Mouse (Mus musculus) brain, embryonic 14.5 days (tissue): ENCODE measurements around the gene Pex26. TPM values are rescaled to one million over a fixed set of nuclear protein-coding genes. Genes with fewer than 3 reads are reported as not detected.

Experiments used
- DNase-seq: peaks from one replicate; pipeline ENCODE4 v3.0.0-alpha.2; 2011; ENCODE audit warnings: low read depth
- CTCF ChIP-seq: fragments of 200-500 bp; IDR thresholded peaks from 2 replicates; pipeline ENCODE4 v1.5.1; 2012; ENCODE audit warnings: inconsistent platforms, mild to moderate bottlenecking, moderate library complexity, borderline replicate concordance; ENCODE audit not compliant: insufficient read depth, insufficient read length; ENCODE audit errors: extremely low read depth
- POLR2A ChIP-seq: fragments of 200-500 bp; IDR thresholded peaks from 2 replicates; pipeline ENCODE4 v1.6.1; 2012; ENCODE audit warnings: mild to moderate bottlenecking, inconsistent platforms, borderline replicate concordance; ENCODE audit not compliant: poor library complexity, insufficient read depth, insufficient read length, severe bottlenecking; ENCODE audit errors: extremely low read depth
- polyA plus RNA-seq: library from polyadenylated mRNA; depleted of rRNA; stranded (reverse); fragments of >200 nt; gene quantifications from 2 replicates; pipeline ENCODE4 v1.2.3, GENCODE M21; 2012

Pex26 gene
- polyA plus RNA-seq, 1 experiment, result 23.3 TPM

- no peak for TF ChIP-seq CTCF
- TF ChIP-seq POLR2A, result no peak
- no peak for DNase-seq
These were observed 30.8 kb downstream of the Pex26 start for GRCm38 (mm10) chr6:121214221-121214620.

GRCm38 (mm10) chr6:121214667-121215330, 31.3 kb downstream of the Pex26 start:
- TF ChIP-seq POLR2A (no peak), CTCF (no peak)

GRCm38 (mm10) chr6:121215336-121215735, 31.9 kb downstream of the Pex26 start:
- TF ChIP-seq POLR2A (no peak), CTCF (no peak)
- DNase-seq, result no peak

More at GRCm38 (mm10) chr6:121214667-121215330, 31.3 kb downstream of the Pex26 start:
- no peak for DNase-seq

- DNase-seq, result no peak
- TF ChIP-seq CTCF (no peak), POLR2A (no peak)
These were observed 32.4 kb downstream of the Pex26 start for GRCm38 (mm10) chr6:121215896-121216295.

GRCm38 (mm10) chr6:121216589-121217255, 33.3 kb downstream of the Pex26 start:
- no peak for TF ChIP-seq POLR2A
- no peak for TF ChIP-seq CTCF
- DNase-seq, result no peak

- no peak for DNase-seq
- no peak for TF ChIP-seq CTCF
These were observed 34.5 kb downstream of the Pex26 start for GRCm38 (mm10) chr6:121218002-121218401.

- no peak for DNase-seq
- TF ChIP-seq POLR2A, result no peak
- no peak for TF ChIP-seq CTCF
These were observed 35.9 kb downstream of the Pex26 start for GRCm38 (mm10) chr6:121219406-121219805.

GRCm38 (mm10) chr6:121220181-121220580, 36.7 kb downstream of the Pex26 start:
- no peak for TF ChIP-seq CTCF
- no peak for TF ChIP-seq POLR2A
- no peak for DNase-seq

- no peak for DNase-seq
- no peak for TF ChIP-seq POLR2A
- TF ChIP-seq CTCF, result no peak
These were observed 38.6 kb downstream of the Pex26 start for GRCm38 (mm10) chr6:121221876-121222597.

GRCm38 (mm10) chr6:121223001-121223400, 39.5 kb downstream of the Pex26 start:
- DNase-seq, result no peak
- no peak for TF ChIP-seq POLR2A
- no peak for TF ChIP-seq CTCF

GRCm38 (mm10) chr6:121224067-121224466, 40.6 kb downstream of the Pex26 start:
- no peak for DNase-seq
- no peak for TF ChIP-seq CTCF
- TF ChIP-seq POLR2A, result no peak

GRCm38 (mm10) chr6:121224993-121225392, 41.5 kb downstream of the Pex26 start:
- TF ChIP-seq POLR2A, result no peak
- TF ChIP-seq CTCF, result no peak
- no peak for DNase-seq

GRCm38 (mm10) chr6:121226043-121226442, 42.6 kb downstream of the Pex26 start:
- no peak for DNase-seq
- no peak for TF ChIP-seq POLR2A
